Mouse (Mus musculus) heart, adult 9 months (tissue): Measurements from ENCODE around the gene Gm3336.
A peak's percentile ranks its signal among the peaks of the same experiment; 100 is the strongest.

ENCODE experiments used
- DNase-seq, 2 experiments: peaks; one replicate each; pipeline ENCODE4 v3.0.0; 2022; ENCODE audit warnings: low spot score in 2 of 2

Gm3336 gene

DNA sequence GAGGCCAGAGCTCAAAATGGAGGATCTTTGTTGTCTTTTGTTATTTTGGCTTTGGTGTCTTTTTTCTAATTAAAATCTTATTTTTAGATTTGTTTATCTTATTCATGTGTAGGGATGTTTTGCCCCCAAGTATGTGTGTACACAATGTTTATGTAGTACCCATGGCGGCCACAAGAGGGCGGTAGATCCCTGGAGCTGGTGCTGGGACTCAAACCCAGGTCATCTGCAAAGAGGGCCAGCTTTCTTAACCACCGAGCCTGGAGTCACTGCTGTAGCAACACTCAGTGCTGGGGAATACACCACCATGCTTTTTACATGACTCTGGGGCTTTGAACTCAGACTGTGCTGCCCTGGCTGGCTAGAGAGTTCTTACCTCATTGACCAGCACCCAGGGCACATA is 45.0 kb downstream of the Gm3336 start:
- DNase-seq: no peak

DNA sequence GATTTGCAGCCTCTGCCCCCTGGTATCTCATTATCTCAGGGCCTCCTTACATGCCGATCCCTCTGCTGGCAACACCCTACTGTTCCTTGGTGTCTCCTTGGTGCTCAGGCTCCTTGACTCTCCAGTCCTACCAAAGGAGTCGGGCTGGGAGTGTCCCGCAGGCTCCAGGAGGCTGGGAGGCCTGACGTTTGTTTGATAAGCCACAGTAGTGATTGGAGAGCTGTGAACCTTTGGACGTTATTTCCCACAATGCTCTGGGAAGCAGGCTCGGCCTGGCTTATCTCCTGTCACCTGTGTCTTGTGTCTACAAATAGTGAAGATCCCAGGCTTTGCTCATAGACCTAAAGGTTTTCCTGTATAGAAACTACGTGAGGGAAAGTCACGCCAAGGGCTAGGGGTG is 45.7 kb downstream of the Gm3336 start:
- no peak for DNase-seq

DNA sequence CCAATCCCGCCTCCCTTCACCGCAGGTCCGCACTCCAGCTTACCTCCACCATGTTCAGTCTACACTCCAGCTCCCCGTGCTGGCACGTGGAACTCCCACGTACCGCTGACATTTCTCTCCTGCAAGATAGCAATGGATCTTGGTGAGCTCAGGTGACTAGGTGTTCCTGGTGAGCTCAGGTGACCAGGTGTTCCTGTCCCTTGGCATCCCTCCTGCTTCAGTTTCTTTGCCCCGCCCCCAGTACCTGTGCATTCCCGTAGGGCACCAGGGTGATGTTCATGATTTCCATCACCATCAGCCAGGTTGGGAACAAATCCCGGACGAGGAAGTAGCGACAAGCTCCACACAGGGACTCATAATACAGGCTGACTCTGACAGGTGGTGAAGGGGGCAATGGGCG is 46.3 kb downstream of the Gm3336 start:
- no peak for DNase-seq

DNA sequence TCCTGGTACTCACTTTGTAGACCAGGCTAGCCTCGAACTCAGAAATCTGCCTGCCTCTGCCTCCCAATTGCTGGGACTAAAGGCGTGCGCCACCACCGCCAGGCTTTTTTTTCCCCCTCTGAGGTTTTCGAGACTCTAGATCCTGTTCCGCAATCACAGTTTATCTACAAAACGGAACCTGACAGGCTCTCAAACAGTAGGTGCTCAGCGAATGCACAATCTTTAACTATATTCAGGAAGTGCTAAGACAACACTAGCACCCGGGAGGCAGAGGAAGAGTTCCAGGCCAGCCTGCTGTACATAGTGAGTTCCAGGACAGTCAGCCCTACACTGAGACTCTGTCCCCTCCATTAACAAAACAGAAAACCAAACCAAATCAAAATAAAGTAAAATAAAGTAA is 47.0 kb downstream of the Gm3336 start:
- no peak for DNase-seq

DNA sequence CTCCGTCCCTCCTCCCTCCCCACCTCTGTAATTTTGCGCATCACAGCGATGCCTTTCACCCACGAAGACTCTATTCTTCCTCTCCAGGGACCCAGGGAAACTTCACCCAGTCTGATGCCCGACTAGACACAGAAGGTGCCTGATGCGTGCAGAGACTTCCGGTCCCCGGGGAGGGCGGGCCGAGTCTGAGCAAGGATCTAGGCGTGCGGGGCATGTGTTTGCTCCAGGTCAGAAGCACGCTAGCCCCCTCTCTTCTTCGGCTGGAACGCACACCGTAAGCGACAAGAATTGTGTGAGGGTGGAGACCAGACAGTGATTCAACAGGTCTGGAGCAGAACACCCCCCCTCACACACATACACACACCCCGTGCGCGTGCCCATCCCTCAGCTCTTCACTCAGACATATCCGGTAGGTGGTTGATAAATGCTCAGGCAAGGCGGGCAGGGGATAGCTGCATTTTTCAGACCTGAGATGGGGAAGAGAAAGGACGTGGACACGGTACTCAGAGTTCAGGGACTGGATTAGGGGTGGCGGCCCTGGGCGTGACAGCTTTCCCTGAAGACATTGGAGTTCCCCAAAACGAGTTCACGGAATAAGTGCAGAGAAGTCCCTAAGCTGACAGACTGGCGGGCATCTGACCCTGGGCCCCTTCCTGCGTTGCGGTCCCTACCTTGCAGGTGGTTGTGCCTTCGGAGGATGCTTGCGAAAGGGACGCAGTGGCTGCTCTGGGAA is 47.7 kb downstream of the Gm3336 start:
- DNase-seq: peak in 1 of 2 experiments; percentile 45

DNA sequence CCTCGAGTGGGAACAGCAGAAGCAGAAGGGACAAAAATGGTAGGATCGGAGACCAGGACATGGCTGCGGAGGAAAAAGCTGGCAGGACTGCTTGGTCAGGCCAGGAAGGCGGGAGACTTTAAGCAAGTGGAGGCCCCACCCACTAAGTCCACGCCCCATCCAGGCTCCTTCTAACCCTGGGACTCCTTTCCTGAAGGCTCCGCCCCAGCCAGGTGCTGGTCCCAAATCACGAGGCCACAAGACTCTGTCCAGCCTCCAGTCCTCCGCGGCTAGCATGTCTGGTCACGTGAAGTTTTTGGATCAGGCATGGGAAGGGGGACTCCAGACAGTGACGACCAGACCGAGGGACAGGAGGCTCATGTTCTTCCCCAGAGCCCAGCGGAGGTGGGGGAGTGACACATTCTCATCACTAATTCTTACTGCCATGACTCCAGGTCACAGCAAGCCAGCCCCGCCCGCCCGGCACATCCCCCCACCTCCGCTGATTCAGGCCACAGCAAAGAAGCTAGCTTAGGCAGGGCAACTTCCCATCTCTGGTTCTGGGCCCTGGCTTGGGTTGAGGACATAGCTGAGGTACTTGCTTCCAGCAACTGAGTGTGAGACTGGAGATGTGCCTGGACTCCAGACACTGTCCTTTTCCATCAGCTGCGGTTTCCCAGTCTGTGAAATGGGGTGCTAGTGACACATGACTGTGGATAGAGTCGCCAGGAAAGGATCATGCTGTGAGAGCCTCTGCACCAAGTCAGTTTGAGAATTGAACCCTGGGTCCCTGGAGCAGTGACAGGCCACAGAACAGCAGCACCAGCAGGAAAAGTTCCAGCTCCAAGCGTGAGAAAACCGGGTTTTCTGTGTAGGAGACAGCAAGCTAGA is 48.5 kb downstream of the Gm3336 start:
- peak; percentile 68 to 81 for DNase-seq

DNA sequence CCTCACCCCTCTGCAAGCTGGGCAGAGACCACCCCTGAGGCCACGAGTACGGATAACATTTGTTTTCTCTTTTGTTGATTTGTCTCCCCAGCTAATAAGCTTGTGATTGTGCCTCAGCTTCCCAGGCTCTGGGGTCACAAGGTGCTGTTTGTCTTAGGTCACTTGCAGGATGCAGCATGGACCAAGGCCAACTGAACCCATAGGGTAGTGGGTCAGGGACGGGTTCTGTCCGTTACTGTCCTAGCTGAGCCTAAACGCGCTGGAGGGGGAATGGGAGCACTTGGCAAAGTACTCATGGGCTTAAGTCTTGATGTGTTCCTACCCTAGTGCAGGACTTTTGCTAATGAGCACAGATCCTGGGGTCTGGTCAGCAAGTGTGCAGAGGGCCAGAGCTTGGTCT is 49.2 kb downstream of the Gm3336 start:
- DNase-seq: no peak

DNA sequence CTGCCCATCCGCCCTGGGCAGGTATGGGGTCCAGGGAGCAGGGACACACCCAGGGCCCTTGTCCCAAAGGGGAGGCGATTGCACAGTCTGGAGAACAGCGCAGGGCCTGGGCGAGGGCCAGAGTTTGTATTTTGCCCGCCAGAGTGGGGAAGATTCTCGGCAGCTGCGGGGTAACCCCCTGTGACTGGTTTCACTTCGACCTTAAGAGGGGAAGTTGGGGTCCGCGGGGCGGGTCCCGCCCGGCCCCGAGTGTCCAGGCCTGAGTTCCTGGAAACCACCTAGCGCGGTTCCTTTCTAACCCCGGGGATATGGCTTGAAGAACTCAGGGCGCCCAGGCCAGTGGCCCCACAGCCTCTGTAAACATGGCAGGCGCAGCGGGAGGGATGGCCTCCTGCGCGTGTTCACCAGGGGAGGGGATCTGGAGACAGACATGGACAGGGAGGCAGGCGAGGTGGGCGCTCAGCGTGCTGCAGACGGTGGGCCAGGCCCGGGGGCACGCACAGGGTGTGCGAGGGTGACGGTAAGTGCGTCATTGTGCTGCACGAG is 50.0 kb downstream of the Gm3336 start:
- DNase-seq: peak in 1 of 2 experiments; percentile 65

DNA sequence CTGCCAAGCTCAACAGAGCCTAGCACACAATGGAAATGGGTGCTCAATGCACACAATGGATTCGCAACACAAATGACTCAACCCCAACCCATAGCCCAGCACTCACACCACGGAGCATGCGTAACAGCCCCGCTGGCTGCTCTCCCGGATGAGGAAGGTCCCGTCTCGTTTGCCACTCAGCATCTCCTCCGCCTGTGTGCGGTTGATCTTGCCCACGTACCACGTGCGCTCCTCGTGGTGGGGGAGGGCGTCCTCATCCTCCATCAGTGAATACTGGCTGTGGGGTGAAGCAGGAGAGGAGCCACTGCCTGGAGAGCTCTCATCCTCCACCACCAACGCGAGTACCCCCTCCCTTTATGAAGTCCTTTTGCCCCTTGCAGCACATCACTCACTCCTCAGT is 50.6 kb downstream of the Gm3336 start:
- peak in 1 of 2 experiments; percentile 41 for DNase-seq

DNA sequence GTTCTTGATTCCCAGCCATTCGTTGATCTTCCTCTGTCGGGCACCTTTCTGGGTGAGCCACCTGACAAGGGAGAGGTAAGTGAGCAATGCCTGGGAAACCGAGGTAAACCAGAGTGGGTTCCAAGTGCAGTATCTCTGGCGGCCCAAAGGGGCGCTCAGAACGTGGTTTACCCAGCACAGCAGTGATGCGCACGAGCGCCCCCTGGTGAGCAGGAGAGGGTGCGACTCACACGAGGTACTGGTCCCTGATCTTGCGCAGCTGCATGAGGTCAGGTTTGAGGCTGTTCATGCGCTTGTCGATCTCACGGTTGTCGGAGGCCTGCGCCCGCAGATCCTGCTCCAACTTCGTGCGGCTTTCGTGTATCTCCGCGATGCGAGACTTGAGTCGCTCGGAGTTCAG is 51.0 kb downstream of the Gm3336 start:
- peak; percentile 86 to 90 for DNase-seq

DNA sequence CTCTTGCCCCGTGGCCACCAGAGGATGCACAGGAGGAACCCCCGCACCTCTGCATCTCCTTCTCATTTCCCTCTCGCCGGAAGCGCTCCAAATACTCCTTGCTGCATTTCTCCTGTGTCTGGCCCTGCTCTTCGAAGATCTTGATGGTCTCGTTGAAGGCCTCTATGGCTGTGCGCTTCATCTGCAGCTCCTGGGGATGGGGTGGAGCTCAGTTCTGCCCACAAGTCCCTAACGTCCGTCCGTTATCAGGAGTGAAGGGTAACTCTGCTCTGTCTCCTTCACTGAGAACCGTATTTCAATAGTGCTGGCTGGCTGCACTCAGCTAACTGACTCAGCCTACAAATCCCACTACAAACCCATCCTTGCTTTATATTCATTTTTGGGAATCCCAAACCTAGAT is 51.5 kb downstream of the Gm3336 start:
- DNase-seq: no peak

DNA sequence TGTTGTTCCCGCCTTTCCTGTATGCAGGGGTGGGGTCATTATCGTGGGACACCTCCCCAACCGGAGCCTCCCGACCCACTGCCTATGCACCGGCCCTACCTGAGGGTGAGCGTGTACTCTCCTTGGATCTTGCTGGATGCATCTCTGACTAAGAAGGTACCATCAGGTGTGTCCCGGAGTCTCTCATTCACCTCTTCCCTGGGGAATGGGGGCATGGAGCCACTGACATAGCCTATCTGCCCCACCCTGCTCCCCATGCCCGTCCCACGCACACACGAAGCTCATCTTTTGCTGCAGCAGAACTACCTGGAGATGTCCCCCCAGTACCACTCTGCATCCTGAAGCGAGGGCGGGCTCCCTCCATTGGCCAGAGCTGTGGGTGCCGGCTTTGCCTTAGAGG is 52.4 kb downstream of the Gm3336 start:
- DNase-seq: no peak

DNA sequence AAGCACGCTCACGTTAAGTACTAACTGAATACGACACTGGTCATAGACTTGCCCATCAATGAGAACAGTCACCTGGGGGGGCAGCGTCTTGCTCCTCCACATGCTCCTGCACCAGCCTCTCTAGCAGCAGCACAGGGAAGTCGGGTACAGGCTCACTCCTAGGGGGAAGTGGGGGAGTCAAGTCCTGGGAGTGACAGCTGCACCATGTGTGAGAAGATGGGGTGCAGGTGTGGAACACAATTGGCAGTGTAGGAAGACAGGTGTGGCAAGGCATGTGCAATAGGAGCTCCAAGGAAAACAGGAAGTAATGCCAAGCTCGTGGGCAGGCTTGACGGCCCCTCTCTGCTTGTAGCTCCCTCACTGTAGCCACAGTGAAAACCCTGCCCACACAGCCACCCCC is 52.9 kb downstream of the Gm3336 start:
- DNase-seq: no peak

DNA sequence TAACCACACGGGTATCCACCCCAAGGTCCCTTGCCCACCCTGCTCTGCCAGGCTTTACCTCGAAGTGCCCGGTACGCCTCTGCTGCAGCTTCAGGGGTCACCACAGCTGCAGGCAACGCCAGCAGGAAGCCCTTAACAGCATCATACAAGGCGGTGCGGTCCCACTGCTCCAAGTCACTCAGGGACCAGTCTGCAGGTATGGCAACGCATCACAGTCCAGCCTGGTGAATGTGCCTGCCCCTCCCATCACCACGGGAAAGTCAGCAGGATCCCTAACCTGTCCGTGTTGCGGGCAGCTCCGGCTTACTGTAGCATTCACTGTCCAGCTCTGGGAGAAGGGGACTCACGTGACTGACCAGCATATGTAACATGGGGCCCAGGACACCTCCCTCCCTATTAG is 53.7 kb downstream of the Gm3336 start:
- no peak for DNase-seq
